Mouse (Mus musculus) heart, postnatal 0 days (tissue): ENCODE measurements around the gene Fmo5.

Experiments
- CTCF ChIP-seq: IDR thresholded peaks from 2 replicates; pipeline ENCODE4 v1.5.1; 2016; ENCODE audit warnings: antibody characterized with exemption, control low read depth, low read depth
- EP300 ChIP-seq: IDR thresholded peaks from 2 replicates; pipeline ENCODE4 v1.6.1; 2016; ENCODE audit warnings: antibody characterized with exemption, low read depth

- no peak for TF ChIP-seq CTCF
- no peak for TF ChIP-seq EP300
These were observed 13.4 kb downstream of the Fmo5 start for GRCm38 (mm10) chr3:97642001-97642400.
